Mouse (Mus musculus): ENCODE measurements around the gene Cep162. TPM values are rescaled to one million over a fixed set of nuclear protein-coding genes. Genes with fewer than 3 reads are reported as not detected.
A peak's percentile ranks its signal among the peaks of the same experiment; 100 is the strongest.

Cep162 gene
- 11.0 and 13.7 TPM in 2 replicates for polyA plus RNA-seq (2014; fragmentation: Nextera tagmentation; extraction: Ambion mirVana)

DNA sequence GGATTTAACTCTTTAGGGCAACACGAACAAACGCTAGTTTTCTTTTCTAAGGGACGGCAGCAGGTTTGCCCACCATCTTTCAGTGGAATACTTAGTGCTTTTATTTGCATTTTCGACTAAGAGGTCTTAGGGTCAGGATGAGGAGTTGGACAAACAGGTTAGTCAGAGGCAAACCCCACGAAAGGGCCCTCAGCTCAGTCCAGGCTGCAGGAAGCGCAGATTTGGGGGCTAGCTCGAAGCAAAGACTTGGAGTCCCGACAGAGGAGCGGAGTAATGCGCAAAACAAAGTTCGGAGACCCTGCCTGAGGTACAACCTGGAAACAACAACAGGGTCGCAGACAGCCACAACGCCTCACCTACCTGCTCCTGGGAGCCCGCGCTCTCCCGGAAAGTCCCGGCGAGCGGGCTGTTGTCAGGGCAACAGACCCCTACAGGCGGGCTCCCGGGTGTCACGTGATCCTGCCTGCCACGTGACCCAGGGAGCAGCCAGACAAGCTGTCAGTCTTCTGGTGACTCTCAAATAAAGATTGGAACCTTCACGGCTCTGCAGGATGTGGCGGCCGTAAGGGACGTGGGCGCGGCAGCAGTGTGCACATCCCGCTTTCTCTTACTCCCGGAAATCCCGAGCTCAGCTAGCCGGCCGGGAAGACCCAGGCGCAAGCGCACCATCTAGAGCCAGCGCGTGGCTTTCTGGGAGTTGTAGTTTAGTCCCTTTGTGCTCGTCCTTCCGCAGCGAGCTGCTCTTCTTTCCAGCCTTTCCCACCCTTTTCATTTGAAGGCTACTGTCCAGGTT, at the start of gene Cep162:
TSS of gene Cep162 (minus strand) at position 634 of the 793 bp plus-strand sequence.
- ATAC-seq (ENCODE audit: low FRiP score) (peak; percentile 98), DNase-seq (ENCODE audit: low spot score) (peak; percentile 92)
- peak within 1 kb of the TSS; percentile 84 for H3K27ac ChIP-seq (ENCODE audit: low read depth, low read length)
- H3K9ac ChIP-seq (ENCODE audit: low read depth, low read length): peak within 1 kb of the TSS; percentile 53
- H3K4me1 ChIP-seq (replicated peaks; ENCODE audit: control insufficient read depth, insufficient read depth, low read length): no peaks in the 10 kb centered on the region
- peak within 1 kb of the TSS; percentile 56 for H3K4me3 ChIP-seq (ENCODE audit: low read depth, low read length)
- no peaks in the 10 kb centered on the region for H3K9me3 ChIP-seq (ENCODE audit: control insufficient read depth, low read length)
- peak within 1 kb of the TSS; percentile 66 for H3K4me2 ChIP-seq (replicated peaks; ENCODE audit: low read depth, low read length)
- under 1% methylated on average over 41 of the region's 41 CpGs for WGBS
- H3K27me3 ChIP-seq (ENCODE audit: control insufficient read depth, insufficient read depth, low read length): no peaks in the 10 kb centered on the region
- no peaks in the 10 kb centered on the region for H3K36me3 ChIP-seq (ENCODE audit: control insufficient read depth, insufficient read depth, low read length)

DNA sequence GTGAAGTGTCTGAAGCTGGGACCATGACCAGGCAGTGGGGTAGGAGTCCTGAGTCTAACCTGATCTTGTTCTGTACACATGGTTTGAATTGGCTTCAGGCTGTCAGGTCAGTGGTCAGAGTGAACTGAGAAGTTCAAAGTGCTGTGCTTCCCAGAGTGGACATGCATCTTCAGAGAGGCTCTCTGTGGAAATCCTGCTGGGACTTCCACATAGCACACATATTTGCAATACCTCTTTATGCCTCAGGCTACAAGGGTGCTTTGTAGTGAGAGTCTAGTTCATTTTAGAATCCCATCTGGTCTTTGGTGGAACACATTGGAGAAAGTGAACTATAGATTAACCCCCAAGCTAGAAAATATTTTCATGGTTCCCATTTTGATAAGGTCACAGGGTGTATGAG, 47.9 kb upstream of the Cep162 start:
- H3K27ac ChIP-seq (ENCODE audit: low read depth, low read length): no peak overlapping the region
- no peaks in the 10 kb centered on the region for H3K27me3 ChIP-seq (ENCODE audit: control insufficient read depth, insufficient read depth, low read length)
- DNase-seq (ENCODE audit: low spot score): no peak
- H3K36me3 ChIP-seq (ENCODE audit: control insufficient read depth, insufficient read depth, low read length): no peaks in the 10 kb centered on the region
- no peak overlapping the region for H3K4me2 ChIP-seq (replicated peaks; ENCODE audit: low read depth, low read length)
- H3K4me1 ChIP-seq (replicated peaks; ENCODE audit: control insufficient read depth, insufficient read depth, low read length): no peaks in the 10 kb centered on the region
- H3K9ac ChIP-seq (ENCODE audit: low read depth, low read length): no peak overlapping the region
- no peak overlapping the region for H3K4me3 ChIP-seq (ENCODE audit: low read depth, low read length)
- ATAC-seq (ENCODE audit: low FRiP score): no peak
- H3K9me3 ChIP-seq (ENCODE audit: control insufficient read depth, low read length): no peaks in the 10 kb centered on the region

- H3K4me1 ChIP-seq (replicated peaks; ENCODE audit: control insufficient read depth, insufficient read depth, low read length): no peaks in the 10 kb centered on the region
- H3K4me3 ChIP-seq (ENCODE audit: low read depth, low read length): no peak overlapping the region
- H3K27ac ChIP-seq (ENCODE audit: low read depth, low read length): no peak overlapping the region
- ATAC-seq (ENCODE audit: low FRiP score) (no peak), DNase-seq (ENCODE audit: low spot score) (peak; percentile 13)
- H3K4me2 ChIP-seq (replicated peaks; ENCODE audit: low read depth, low read length): no peak overlapping the region
- no peak overlapping the region for H3K9ac ChIP-seq (ENCODE audit: low read depth, low read length)
- WGBS: 53% methylated on average over 12 of the region's 12 CpGs
- no peaks in the 10 kb centered on the region for H3K9me3 ChIP-seq (ENCODE audit: control insufficient read depth, low read length)
- no peaks in the 10 kb centered on the region for H3K36me3 ChIP-seq (ENCODE audit: control insufficient read depth, insufficient read depth, low read length)
- no peaks in the 10 kb centered on the region for H3K27me3 ChIP-seq (ENCODE audit: control insufficient read depth, insufficient read depth, low read length)
Observed at GRCm38 (mm10) chr9:87298900-87299299, 43.6 kb upstream of the Cep162 start.

- no peak for ATAC-seq (ENCODE audit: low FRiP score)
- H3K4me2 ChIP-seq (replicated peaks; ENCODE audit: low read depth, low read length): no peak overlapping the region
- 79% methylated on average over 1 of the region's 1 CpGs for WGBS
- H3K27ac ChIP-seq (ENCODE audit: low read depth, low read length): no peak overlapping the region
- H3K9me3 ChIP-seq (ENCODE audit: control insufficient read depth, low read length): no peaks in the 10 kb centered on the region
- H3K36me3 ChIP-seq (ENCODE audit: control insufficient read depth, insufficient read depth, low read length): no peaks in the 10 kb centered on the region
- DNase-seq (ENCODE audit: low spot score): no peak
- no peak overlapping the region for H3K4me3 ChIP-seq (ENCODE audit: low read depth, low read length)
- no peaks in the 10 kb centered on the region for H3K4me1 ChIP-seq (replicated peaks; ENCODE audit: control insufficient read depth, insufficient read depth, low read length)
- no peak overlapping the region for H3K9ac ChIP-seq (ENCODE audit: low read depth, low read length)
- no peaks in the 10 kb centered on the region for H3K27me3 ChIP-seq (ENCODE audit: control insufficient read depth, insufficient read depth, low read length)
Observed at GRCm38 (mm10) chr9:87297522-87297921, 42.2 kb upstream of the Cep162 start.

DNA sequence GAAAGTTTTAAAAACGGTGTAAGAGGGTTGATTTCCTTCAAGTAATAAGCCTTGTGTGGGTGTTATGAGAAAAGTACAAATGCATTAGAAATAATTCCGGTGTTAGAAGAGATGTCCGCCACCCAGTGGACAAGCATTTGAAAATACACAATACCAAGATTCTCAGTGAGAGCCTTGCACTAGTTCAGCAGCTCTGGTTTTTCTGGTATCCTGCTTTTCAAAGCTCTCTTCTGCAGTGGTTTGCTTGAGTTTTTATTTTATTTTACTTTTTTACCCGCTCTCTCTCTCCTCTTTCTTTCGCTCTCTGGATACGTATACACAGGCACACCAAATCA, 327 bp upstream of the Cep162 start:
- WGBS: 14% methylated on average over 6 of the region's 6 CpGs
- Histone ChIP-seq H3K27ac (ENCODE audit: low read depth, low read length) (no peak overlapping the region), H3K9ac (ENCODE audit: low read depth, low read length) (peak overlapping the region; percentile 53), H3K27me3 (ENCODE audit: control insufficient read depth, insufficient read depth, low read length) (no peaks in the 10 kb centered on the region), H3K4me2 (replicated peaks; ENCODE audit: low read depth, low read length) (peak overlapping the region; percentile 66), H3K4me3 (ENCODE audit: low read depth, low read length) (peak overlapping the region; percentile 56), H3K9me3 (ENCODE audit: control insufficient read depth, low read length) (no peaks in the 10 kb centered on the region), H3K36me3 (ENCODE audit: control insufficient read depth, insufficient read depth, low read length) (no peaks in the 10 kb centered on the region), H3K4me1 (replicated peaks; ENCODE audit: control insufficient read depth, insufficient read depth, low read length) (no peaks in the 10 kb centered on the region)
- DNase-seq (ENCODE audit: low spot score): no peak
- peak; percentile 87 for ATAC-seq (ENCODE audit: low FRiP score)

GRCm38 (mm10) chr9:87248118-87248517, 7.2 kb downstream of the Cep162 start:
- 61% methylated on average over 3 of the region's 3 CpGs for WGBS
- ATAC-seq (ENCODE audit: low FRiP score) (no peak), DNase-seq (ENCODE audit: low spot score) (peak; percentile 29)
- H3K9ac ChIP-seq (ENCODE audit: low read depth, low read length): no peak overlapping the region
- H3K4me3 ChIP-seq (ENCODE audit: low read depth, low read length): no peak overlapping the region
- H3K4me1 ChIP-seq (replicated peaks; ENCODE audit: control insufficient read depth, insufficient read depth, low read length): no peaks in the 10 kb centered on the region
- H3K27ac ChIP-seq (ENCODE audit: low read depth, low read length): no peak overlapping the region
- H3K27me3 ChIP-seq (ENCODE audit: control insufficient read depth, insufficient read depth, low read length): no peaks in the 10 kb centered on the region
- H3K9me3 ChIP-seq (ENCODE audit: control insufficient read depth, low read length): no peaks in the 10 kb centered on the region
- H3K36me3 ChIP-seq (ENCODE audit: control insufficient read depth, insufficient read depth, low read length): 0 out of 2 replicates have a peak, but pooled peaks cover 5% of the 10 kb centered on the region
- no peak overlapping the region for H3K4me2 ChIP-seq (replicated peaks; ENCODE audit: low read depth, low read length)

DNA sequence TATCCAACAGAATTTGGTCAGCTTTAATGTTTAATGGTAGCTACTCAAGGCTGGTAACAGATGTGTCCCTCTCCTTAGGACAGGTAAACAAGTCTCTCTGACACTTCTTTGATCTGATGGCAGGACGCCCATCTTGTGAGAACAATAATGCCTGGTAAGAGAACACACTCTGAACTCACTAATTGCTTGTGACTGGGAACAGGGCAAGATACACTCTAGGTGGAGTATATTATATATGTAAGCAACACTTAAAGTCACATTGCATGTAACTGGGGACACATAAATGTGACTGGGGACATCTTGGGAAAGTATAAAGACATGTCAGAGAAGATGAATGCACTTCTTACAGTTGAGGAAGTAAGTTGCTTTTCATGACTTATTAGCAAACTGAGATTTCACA, 7.7 kb downstream of the Cep162 start:
- Histone ChIP-seq H3K9me3 (ENCODE audit: control insufficient read depth, low read length) (no peaks in the 10 kb centered on the region), H3K4me2 (replicated peaks; ENCODE audit: low read depth, low read length) (no peak overlapping the region), H3K9ac (ENCODE audit: low read depth, low read length) (no peak overlapping the region), H3K27ac (ENCODE audit: low read depth, low read length) (no peak overlapping the region), H3K4me1 (replicated peaks; ENCODE audit: control insufficient read depth, insufficient read depth, low read length) (no peaks in the 10 kb centered on the region), H3K27me3 (ENCODE audit: control insufficient read depth, insufficient read depth, low read length) (no peaks in the 10 kb centered on the region), H3K36me3 (ENCODE audit: control insufficient read depth, insufficient read depth, low read length) (0 out of 2 replicates have a peak, but pooled peaks cover 5% of the 10 kb centered on the region), H3K4me3 (ENCODE audit: low read depth, low read length) (no peak overlapping the region)
- no peak; the same call in 1 of the 2 replicates for ATAC-seq (ENCODE audit: low FRiP score)
- no peak for DNase-seq (ENCODE audit: low spot score)
- 89% methylated on average over 1 of the region's 1 CpGs for WGBS

DNA sequence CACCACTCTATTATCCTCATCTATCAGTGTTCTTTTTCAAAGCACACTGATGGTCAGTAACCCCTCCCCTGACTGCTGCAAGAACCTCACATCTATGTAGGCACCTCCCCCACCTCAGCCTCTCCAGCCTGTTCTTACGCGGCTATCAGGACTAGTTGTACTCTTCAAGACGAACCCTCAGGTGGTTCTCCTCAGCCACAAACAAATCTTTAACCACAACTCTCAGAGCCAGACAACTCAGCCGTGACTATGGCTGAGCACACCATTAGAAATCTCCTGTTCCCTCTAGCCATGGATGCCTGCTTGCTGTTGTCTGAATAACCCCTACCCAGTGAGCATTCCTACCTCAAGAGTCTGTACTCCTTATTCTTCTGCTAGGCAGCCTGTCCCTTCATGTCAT, 42.1 kb downstream of the Cep162 start:
- DNase-seq (ENCODE audit: low spot score) (no peak), ATAC-seq (ENCODE audit: low FRiP score) (no peak)
- Histone ChIP-seq H3K4me2 (replicated peaks; ENCODE audit: low read depth, low read length) (no peak overlapping the region), H3K4me3 (ENCODE audit: low read depth, low read length) (no peak overlapping the region), H3K9me3 (ENCODE audit: control insufficient read depth, low read length) (no peaks in the 10 kb centered on the region), H3K27me3 (ENCODE audit: control insufficient read depth, insufficient read depth, low read length) (no peaks in the 10 kb centered on the region), H3K4me1 (replicated peaks; ENCODE audit: control insufficient read depth, insufficient read depth, low read length) (no peaks in the 10 kb centered on the region), H3K36me3 (ENCODE audit: control insufficient read depth, insufficient read depth, low read length) (0 out of 2 replicates have a peak, but pooled peaks cover 2% of the 10 kb centered on the region), H3K27ac (ENCODE audit: low read depth, low read length) (no peak overlapping the region), H3K9ac (ENCODE audit: low read depth, low read length) (no peak overlapping the region)
- WGBS: 85% methylated on average over 4 of the region's 4 CpGs

DNA sequence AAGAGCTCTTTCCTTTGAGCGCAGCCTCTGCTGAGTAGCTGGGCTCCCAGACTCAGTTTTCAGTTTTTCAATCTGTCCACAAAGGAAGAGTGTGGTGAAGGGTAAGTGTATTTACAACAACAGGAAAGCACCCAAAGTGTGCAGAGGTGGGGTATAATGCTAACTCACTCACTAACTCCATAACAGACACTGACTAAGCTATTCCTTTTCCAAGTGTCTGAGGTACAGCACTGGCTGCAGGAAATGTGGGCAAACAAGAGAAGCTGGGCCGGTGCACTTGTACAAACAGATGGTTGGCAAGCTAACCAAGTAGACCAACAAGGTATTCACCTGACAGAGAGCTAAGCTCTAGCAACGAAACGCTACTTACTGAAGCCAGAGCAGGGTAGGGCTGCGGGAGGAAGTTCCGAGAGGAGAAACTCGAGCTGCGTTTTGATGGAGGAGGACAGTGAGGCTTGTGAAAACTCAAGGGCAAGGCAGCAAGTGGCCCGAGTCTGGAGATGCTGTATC, 44.5 kb downstream of the Cep162 start:
- H3K36me3 ChIP-seq (ENCODE audit: control insufficient read depth, insufficient read depth, low read length): 0 out of 2 replicates have a peak, but pooled peaks cover 2% of the 10 kb centered on the region
- WGBS: 93% methylated on average over 9 of the region's 9 CpGs
- H3K4me3 ChIP-seq (ENCODE audit: low read depth, low read length): no peak overlapping the region
- H3K9me3 ChIP-seq (ENCODE audit: control insufficient read depth, low read length): no peaks in the 10 kb centered on the region
- no peak overlapping the region for H3K4me2 ChIP-seq (replicated peaks; ENCODE audit: low read depth, low read length)
- ATAC-seq (ENCODE audit: low FRiP score) (no peak), DNase-seq (ENCODE audit: low spot score) (no peak)
- no peaks in the 10 kb centered on the region for H3K27me3 ChIP-seq (ENCODE audit: control insufficient read depth, insufficient read depth, low read length)
- no peak overlapping the region for H3K9ac ChIP-seq (ENCODE audit: low read depth, low read length)
- no peak overlapping the region for H3K27ac ChIP-seq (ENCODE audit: low read depth, low read length)
- no peaks in the 10 kb centered on the region for H3K4me1 ChIP-seq (replicated peaks; ENCODE audit: control insufficient read depth, insufficient read depth, low read length)
